Mouse (Mus musculus): ENCODE measurements at regions not wholly inside any gene's neighbourhood (a gene's known extent, or its start where the extent isn't known, plus 50 kb on each side); places are given as distances from the start of the nearest gene placed in this dataset.

DNA sequence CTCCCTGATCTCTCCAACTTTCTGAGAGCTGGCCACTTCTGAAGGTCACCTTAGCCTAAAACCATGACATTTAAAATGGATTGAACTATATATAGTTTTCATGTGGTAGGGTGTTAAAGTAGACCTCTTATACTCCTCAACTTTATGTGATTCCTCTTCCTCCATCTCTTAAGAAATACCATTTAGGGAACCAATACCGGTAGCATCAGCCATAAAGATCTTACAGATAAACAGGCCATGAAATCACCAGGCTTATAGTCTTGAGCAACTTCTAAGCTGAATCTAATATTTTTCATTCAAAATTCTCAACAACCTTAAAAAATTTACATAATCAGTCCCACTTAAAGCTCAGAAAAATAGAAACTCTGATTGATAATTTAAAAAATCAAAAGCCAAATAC, 56.2 kb downstream of the Rpl36a-ps1 start:
- no peak for DNase-seq (ENCODE audit: low read depth, low spot score)

DNA sequence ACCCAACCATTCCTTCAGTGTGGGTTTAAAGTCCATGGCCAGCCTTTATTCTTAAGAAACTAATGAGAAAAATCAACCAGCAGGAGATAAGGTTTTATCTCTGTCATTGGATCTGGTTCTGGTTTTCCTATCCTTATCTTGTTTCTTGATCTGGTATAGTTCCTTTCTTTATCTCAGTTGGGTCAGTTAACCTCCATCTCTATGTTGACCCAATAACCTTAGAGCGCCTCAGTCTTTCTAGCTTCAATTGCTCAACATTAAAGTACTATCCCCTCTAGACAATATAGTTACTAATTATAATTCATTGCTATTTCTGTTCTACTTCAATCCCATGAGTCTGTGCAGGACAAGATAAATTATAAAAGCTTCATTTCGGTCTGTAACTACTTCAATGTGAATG, 56.7 kb downstream of the Rpl36a-ps1 start:
- no peak for DNase-seq (ENCODE audit: low read depth, low spot score)

GRCm38 (mm10) chr14:98933371-98933916, 60.7 kb downstream of the Rpl36a-ps1 start:
- no peak for DNase-seq (ENCODE audit: low read depth, low spot score)

GRCm38 (mm10) chr14:98929276-98929675, 64.8 kb downstream of the Rpl36a-ps1 start:
- DNase-seq (ENCODE audit: low read depth, low spot score): no peak

DNA sequence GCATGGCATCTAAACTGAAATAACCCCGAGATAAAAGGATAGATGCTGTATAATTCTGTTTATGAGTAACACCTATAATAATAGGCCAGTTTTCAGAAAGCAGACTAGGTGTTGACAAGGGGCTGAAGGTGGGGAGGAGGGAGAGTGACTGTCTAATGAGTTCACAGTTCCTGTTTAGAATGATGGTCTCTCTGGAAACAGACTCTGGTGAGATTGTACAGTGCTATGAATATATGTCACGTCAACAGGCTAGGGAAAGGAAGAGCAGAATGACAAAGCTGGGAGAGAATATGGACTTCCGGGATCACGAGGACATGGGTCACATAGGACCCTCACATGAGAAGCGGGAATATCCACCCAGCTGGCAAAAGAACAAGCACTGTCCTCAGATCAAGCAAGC, 85.9 kb downstream of the Rpl36a-ps1 start:
- no peak for DNase-seq (ENCODE audit: low read depth, low spot score)

- DNase-seq (ENCODE audit: low read depth, low spot score): no peak
Measured at GRCm38 (mm10) chr14:98898876-98899275, 95.2 kb downstream of the Rpl36a-ps1 start.

GRCm38 (mm10) chr14:98897390-98897789, 96.7 kb downstream of the Rpl36a-ps1 start:
- DNase-seq (ENCODE audit: low read depth, low spot score): no peak

- no peak for DNase-seq (ENCODE audit: low read depth, low spot score)
Measured at GRCm38 (mm10) chr14:98895933-98896332, 98.2 kb downstream of the Rpl36a-ps1 start.

- no peak for DNase-seq (ENCODE audit: low read depth, low spot score)
Measured at GRCm38 (mm10) chr14:98892670-98893069, 101.4 kb downstream of the Rpl36a-ps1 start.

DNA sequence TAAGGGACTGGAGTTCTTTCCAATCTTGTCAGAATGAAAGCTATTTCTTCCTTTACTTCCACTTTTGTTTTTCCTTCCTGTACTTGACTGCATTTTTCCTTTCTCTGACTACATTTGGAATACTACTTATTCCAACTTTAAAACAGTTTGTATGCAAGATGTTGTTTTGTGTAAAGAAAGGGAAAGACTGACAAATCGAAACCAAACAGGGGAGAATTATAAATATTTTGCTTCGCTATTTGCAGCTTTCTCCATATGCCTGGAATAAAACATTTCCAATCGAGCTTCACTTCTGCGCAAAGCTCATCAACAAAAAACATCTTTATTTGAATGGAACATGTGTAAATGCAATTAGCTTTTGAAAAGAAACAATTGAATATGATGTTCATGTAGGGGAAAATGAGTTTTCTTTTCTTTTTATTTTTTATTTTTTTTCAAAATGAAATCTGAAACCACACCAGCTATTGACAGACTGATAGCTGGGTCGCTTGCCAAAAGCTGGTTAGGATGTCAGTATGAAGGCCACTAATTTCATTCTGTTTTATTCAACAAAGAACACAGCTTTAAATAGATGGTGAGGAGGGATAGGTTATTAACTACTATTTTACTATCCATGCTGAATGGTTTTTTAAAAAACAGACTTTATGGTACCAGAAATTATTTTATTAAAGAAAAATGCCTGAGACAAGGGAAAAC, 102.7 kb downstream of the Rpl36a-ps1 start:
- DNase-seq (ENCODE audit: low read depth, low spot score): no peak

DNA sequence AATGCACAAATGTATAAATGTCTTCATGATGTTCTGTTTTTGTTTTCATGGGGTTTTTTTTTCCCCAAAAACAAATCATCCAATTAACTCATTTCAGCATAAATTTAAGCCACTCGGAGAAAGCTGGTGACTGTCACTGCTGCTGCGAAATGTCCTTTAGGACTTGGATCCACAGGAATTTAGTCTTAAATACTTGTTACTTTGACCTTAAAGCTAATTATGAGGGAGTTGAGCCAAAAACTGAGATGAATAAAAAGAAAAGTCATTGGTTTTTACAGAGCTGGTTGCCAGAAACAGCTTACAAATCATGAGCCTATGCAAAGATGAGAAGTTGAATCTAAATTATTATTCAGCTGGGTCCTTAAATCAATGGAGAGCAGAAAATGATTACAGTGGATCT, 106.5 kb downstream of the Rpl36a-ps1 start:
- no peak for DNase-seq (ENCODE audit: low read depth, low spot score)

- no peak for DNase-seq (ENCODE audit: low read depth, low spot score)
Measured at GRCm38 (mm10) chr14:98886982-98887381, 107.1 kb downstream of the Rpl36a-ps1 start.

DNA sequence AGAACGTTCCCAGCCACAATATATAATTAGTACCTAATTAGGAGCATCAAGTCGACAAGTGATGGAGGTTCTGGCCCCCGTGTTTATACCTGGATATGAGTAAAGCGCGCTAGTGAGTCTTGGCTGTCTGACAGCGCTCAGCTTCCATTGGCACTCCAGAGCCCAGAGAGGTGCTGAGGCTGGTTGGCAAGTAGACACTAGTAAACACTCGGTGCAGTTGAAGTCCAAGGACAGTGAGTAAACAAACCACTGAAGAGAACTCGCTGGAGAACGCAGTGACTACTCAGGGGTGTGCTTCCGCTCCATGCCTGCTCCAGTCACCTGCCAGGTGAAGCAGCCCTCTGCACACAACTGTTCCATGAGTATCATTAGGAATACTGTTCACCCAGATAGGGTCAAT, 111.5 kb downstream of the Rpl36a-ps1 start:
- DNase-seq (ENCODE audit: low read depth, low spot score): no peak

- no peak for DNase-seq (ENCODE audit: low read depth, low spot score)
Measured at GRCm38 (mm10) chr14:98877956-98878355, 116.2 kb downstream of the Rpl36a-ps1 start.

DNA sequence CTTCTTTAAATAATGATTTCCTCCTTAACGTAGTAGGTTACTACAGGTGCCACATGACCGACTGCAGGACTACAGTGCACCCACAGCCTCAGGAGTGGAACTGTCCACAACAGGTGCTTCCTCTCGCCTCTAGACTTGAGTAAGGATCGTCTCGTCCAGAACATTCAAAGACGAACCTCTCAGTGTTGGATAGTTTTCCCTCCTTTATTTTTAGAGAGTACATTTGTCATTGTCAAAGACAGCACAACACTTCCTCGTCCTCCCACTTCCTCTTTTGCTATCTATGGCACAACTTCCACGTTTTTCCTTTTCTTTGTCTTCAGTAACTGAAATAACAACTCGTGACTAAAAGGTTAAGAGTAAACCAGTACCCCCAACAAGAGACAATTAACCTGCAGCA, 120.7 kb downstream of the Rpl36a-ps1 start:
- no peak for DNase-seq (ENCODE audit: low read depth, low spot score)

DNA sequence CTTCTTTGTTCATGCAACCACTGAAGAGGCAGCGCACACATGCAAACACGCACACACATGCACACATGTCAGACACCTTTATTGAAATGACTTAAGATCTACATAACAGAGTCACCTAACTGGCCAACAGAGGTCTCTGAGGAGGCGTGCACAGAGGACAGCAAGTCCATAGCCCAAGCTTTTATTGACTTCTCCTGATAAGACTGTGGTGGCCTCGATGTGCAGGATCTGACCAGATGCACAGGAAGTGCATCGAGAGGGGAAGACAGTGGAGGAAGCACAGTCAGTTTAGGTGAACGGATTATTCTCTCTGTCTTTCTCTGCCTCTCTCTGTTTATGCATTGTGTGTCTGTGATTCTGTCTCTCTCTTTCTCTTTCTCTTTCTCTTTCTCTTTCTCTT, 124.2 kb downstream of the Rpl36a-ps1 start:
- no peak for DNase-seq (ENCODE audit: low read depth, low spot score)

GRCm38 (mm10) chr14:98866880-98867279, 127.2 kb downstream of the Rpl36a-ps1 start:
- DNase-seq (ENCODE audit: low read depth, low spot score): no peak

GRCm38 (mm10) chr14:98864001-98864400, 130.1 kb downstream of the Rpl36a-ps1 start:
- DNase-seq (ENCODE audit: low read depth, low spot score): no peak

GRCm38 (mm10) chr14:98863598-98863997, 130.5 kb downstream of the Rpl36a-ps1 start:
- peak; percentile 19 for DNase-seq (ENCODE audit: low read depth, low spot score)

DNA sequence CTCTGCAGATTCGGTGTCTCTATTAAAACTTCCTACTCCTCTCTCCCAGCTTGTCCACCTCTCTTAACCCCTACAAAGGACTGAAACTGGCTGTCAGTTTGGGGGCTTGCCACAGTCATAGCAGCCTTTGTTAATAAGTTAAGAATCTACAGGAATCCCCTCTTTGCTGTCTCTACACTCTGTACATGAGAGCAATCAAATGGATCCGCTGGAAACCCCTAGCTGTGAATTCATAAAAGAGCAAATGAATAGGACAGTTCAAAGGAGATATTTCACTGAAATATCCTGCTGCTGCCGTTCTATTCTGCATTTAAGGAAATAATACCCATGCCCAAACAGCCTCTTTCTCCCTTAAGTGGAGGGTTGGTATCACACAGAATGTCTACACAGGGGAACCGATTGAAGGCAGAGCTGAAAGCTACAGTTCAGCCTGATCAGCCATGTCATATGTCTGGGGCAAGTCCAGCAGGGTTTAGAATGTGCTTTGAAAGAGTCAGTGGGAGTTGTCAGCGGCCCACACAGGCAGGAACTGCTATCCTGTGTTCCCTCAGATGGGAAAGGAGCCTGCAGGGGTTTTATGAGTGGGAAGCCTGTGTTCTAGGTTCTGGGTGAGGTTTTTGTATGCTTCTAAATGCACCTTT, 131.9 kb downstream of the Rpl36a-ps1 start:
- no peak for DNase-seq (ENCODE audit: low read depth, low spot score)

DNA sequence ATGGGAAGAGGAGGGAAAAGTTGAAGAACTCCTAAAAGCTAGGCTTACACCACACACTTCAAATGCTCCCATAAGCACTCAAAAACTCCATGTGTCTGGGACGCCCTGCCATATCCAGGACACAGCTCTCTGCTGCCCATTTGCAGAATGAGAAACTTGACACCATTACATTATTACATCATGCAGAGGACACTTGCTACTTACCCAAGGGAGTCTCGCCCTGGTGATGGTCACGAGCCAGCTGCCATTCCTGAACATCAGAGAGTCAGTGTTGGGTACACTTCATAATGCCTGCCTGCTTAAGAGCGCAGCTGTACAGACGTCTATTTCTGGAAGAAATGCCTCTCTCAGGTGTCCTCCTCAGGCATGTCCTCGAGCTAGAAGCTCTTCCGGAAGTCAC, 135.3 kb downstream of the Rpl36a-ps1 start:
- no peak for DNase-seq (ENCODE audit: low read depth, low spot score)

DNA sequence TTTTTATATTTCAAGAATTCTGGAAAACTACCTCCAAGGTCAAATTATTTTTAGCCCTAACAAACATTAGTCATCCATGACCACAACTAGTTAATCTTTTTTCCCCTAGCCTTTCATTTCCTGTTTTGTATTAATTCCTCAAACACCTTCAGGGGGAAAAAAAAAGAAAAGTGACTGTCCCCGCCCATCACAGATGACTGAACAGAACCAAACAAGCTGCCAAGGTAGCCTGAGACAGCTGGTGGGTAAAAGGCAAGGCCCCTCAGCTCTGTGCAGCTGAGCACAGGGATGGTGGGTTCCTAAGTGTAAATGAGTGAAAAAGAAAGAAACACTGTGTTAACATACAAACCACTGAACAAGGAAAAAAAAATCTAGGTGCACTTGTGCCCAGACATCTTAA, 145.6 kb downstream of the Rpl36a-ps1 start:
- no peak for DNase-seq (ENCODE audit: low read depth, low spot score)

- DNase-seq (ENCODE audit: low read depth, low spot score): no peak
Measured at GRCm38 (mm10) chr14:98844221-98844620, 149.9 kb downstream of the Rpl36a-ps1 start.

All from forelimb bud, embryonic 11.5 days (tissue).